Mouse (Mus musculus): ENCODE results near the gene Hoxb7. TPM values are rescaled to one million over a fixed set of nuclear protein-coding genes. Genes with fewer than 3 reads are reported as not detected.

Hoxb7 gene
- polyA plus RNA-seq, 2 experiments: 0.02 to 0.19 TPM

GRCm38 (mm10) chr11:96277151-96278044 is 9.0 kb upstream of the Hoxb7 start:
- no peaks in the 10 kb centered on the region for H3K36me3 ChIP-seq (replicated peaks; ENCODE audit: control insufficient read depth, insufficient read depth, low read depth)
- no peaks in the 10 kb centered on the region for H3K9me3 ChIP-seq (ENCODE audit: control insufficient read depth, low read length)
- peaks cover 100% of the 10 kb centered on the region for H3K27me3 ChIP-seq (ENCODE audit: control insufficient read depth, insufficient read depth, low read length)
- no peak overlapping the region for H3K4me3 ChIP-seq (ENCODE audit: insufficient read depth in 1 of 2, low read depth in 2 of 2, low read length in 2 of 2)
- DNase-seq (ENCODE audit: low read depth in 3 of 3, low spot score in 3 of 3) (no peak), ATAC-seq (ENCODE audit: insufficient read depth) (no peak)
- H3K9ac ChIP-seq (replicated peaks): no peak overlapping the region
- no peak overlapping the region for H3K4me2 ChIP-seq (ENCODE audit: low read depth)
- no peak overlapping the region for H3K27ac ChIP-seq
- WGBS (ENCODE audit: insufficient replicate concordance): 2% methylated on average over 35 of the region's 35 CpGs
- no peak for TF ChIP-seq EP300 (IDR thresholded peaks at IDR 0.05; ENCODE audit: low read depth)
- no peaks in the 10 kb centered on the region for H3K4me1 ChIP-seq (replicated peaks; ENCODE audit: control insufficient read depth in 2 of 2, insufficient read depth in 2 of 2, low read length in 1 of 2)

DNA sequence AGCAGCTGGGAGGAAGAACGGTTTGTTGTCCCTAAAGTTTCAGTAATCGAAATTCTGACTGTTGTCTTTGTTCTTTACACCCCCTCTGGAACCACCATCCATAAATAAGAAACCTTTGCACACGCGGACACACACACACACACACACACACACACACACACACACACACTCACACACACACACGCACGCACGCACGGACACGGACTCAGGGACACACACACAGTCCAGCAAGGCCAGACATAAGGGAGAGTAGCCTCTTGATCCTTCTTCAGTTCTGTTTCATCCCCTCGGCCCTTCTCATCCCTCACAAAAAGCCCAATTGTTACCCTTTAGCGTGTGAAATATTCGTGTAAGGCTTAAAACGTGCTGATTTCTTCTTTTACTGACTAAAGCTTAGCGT is 8.1 kb upstream of the Hoxb7 start:
- Histone ChIP-seq H3K36me3 (replicated peaks; ENCODE audit: control insufficient read depth, insufficient read depth, low read depth) (no peaks in the 10 kb centered on the region), H3K4me2 (ENCODE audit: low read depth) (no peak overlapping the region), H3K27me3 (ENCODE audit: control insufficient read depth, insufficient read depth, low read length) (peaks cover 100% of the 10 kb centered on the region), H3K4me3 (ENCODE audit: insufficient read depth in 1 of 2, low read depth in 2 of 2, low read length in 2 of 2) (no peak overlapping the region), H3K4me1 (replicated peaks; ENCODE audit: control insufficient read depth in 2 of 2, insufficient read depth in 2 of 2, low read length in 1 of 2) (no peaks in the 10 kb centered on the region), H3K9me3 (ENCODE audit: control insufficient read depth, low read length) (no peaks in the 10 kb centered on the region), H3K9ac (replicated peaks) (no peak overlapping the region), H3K27ac (no peak overlapping the region)
- 10% methylated on average over 14 of the region's 14 CpGs for WGBS (ENCODE audit: insufficient replicate concordance)
- TF ChIP-seq CTCF (IDR thresholded peaks at IDR 0.05; ENCODE audit: low read depth): no peak
- TF ChIP-seq EP300 (IDR thresholded peaks at IDR 0.05; ENCODE audit: low read depth): no peak
- ATAC-seq (ENCODE audit: insufficient read depth) (no peak), DNase-seq (ENCODE audit: low read depth in 3 of 3, low spot score in 3 of 3) (no peak)

GRCm38 (mm10) chr11:96278773-96279172 is 7.7 kb upstream of the Hoxb7 start:
- no peaks in the 10 kb centered on the region for H3K4me1 ChIP-seq (replicated peaks; ENCODE audit: control insufficient read depth in 2 of 2, insufficient read depth in 2 of 2, low read length in 1 of 2)
- DNase-seq (ENCODE audit: low read depth in 3 of 3, low spot score in 3 of 3) (peak; percentile 17 to 29 (median 23)), ATAC-seq (ENCODE audit: insufficient read depth) (no peak)
- no peak overlapping the region for H3K9ac ChIP-seq (replicated peaks)
- no peak overlapping the region for H3K27ac ChIP-seq
- H3K36me3 ChIP-seq (replicated peaks; ENCODE audit: control insufficient read depth, insufficient read depth, low read depth): no peaks in the 10 kb centered on the region
- H3K27me3 ChIP-seq (ENCODE audit: control insufficient read depth, insufficient read depth, low read length): peaks cover 100% of the 10 kb centered on the region
- TF ChIP-seq CTCF (IDR thresholded peaks at IDR 0.05; ENCODE audit: low read depth) (peak; percentile 73), EP300 (IDR thresholded peaks at IDR 0.05; ENCODE audit: low read depth) (no peak)
- under 1% methylated on average over 9 of the region's 9 CpGs for WGBS (ENCODE audit: insufficient replicate concordance)
- H3K9me3 ChIP-seq (ENCODE audit: control insufficient read depth, low read length): no peaks in the 10 kb centered on the region
- no peak overlapping the region for H3K4me2 ChIP-seq (ENCODE audit: low read depth)
- no peak overlapping the region for H3K4me3 ChIP-seq (ENCODE audit: insufficient read depth in 1 of 2, low read depth in 2 of 2, low read length in 2 of 2)

DNA sequence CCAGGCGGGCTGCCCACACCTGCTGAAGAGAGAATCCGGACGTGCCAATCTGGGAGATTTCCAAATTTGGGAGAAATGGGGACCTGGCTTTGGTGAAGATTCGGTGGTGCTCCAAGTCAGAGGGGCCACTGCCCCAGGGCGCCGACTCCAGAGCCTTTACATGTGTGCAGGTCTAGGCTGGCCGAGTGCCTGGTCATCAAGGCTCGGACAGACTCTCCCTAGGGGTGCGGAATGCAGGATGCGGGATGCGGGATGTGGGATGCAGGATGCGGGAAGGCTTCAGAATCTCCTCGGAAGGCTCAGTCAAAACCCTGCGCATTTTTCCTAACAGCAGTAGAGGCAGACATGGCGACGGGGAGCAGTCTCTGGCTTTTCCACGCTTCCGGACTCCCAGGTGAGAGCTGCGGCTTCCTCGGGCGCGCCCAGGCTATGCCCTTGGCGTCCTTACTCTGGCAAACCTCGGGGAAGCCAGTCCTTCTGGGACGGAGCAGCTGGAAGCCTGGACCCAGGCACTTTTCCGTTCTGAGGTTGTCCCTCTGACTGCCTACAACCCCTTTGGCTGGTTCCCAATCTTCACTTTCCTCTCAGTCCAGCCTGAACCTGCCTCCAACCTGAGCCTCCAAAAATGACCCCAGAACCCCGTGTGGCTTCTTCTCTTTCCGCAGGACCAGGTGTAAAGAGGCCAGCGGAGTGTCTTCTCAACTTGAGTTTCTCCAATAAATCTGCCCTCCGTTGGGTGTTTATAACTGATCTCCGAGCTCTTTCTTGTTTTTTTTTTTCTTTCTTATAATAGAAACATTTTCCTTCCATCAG is 6.8 kb upstream of the Hoxb7 start:
- TF ChIP-seq EP300 (IDR thresholded peaks at IDR 0.05; ENCODE audit: low read depth): no peak
- no peak for TF ChIP-seq CTCF (IDR thresholded peaks at IDR 0.05; ENCODE audit: low read depth)
- Histone ChIP-seq H3K4me1 (replicated peaks; ENCODE audit: control insufficient read depth in 2 of 2, insufficient read depth in 2 of 2, low read length in 1 of 2) (no peaks in the 10 kb centered on the region), H3K36me3 (replicated peaks; ENCODE audit: control insufficient read depth, insufficient read depth, low read depth) (no peaks in the 10 kb centered on the region), H3K9me3 (ENCODE audit: control insufficient read depth, low read length) (no peaks in the 10 kb centered on the region), H3K4me2 (ENCODE audit: low read depth) (no peak overlapping the region), H3K4me3 (ENCODE audit: insufficient read depth in 1 of 2, low read depth in 2 of 2, low read length in 2 of 2) (no peak overlapping the region), H3K9ac (replicated peaks) (no peak overlapping the region), H3K27me3 (ENCODE audit: control insufficient read depth, insufficient read depth, low read length) (peaks cover 100% of the 10 kb centered on the region), H3K27ac (no peak overlapping the region)
- WGBS (ENCODE audit: insufficient replicate concordance): 5% methylated on average over 31 of the region's 31 CpGs
- ATAC-seq (ENCODE audit: insufficient read depth) (no peak), DNase-seq (ENCODE audit: low read depth in 3 of 3, low spot score in 3 of 3) (no peak)

Measured in liver, embryonic 14.5 days (tissue).